Mouse (Mus musculus) left cerebral cortex, postnatal 25 days (tissue): Measurements from ENCODE around the gene Hist1h2ai. TPM values are rescaled to one million over a fixed set of nuclear protein-coding genes. Genes with fewer than 3 reads are reported as not detected.
"Not testable (repeated sequence)": the region's sequence is repeated elsewhere in the genome, so short reads cannot be mapped to it uniquely, and the experiment has no call there.

ENCODE experiments used
- DNase-seq, 2 experiments: peaks; one replicate each; pipeline ENCODE4 v3.0.0; 2022; ENCODE audit warnings: low spot score in 2 of 2, mixed read lengths in 1 of 2
- intact Hi-C: fragments of 180-260 bp; cut with DNase I; formaldehyde crosslinking; loops from one replicate; pipeline ENCODE4 v1.15.1; 2025
- total RNA-seq, 2 experiments: library from RNA; stranded (reverse); gene quantifications; 2 replicates each; pipeline ENCODE4 v1.2.3; 2021

The Hist1h2ai gene
- total RNA-seq, result 10 to 100 TPM; 19.5 to 32.4 TPM

GRCm38 (mm10) chr13:21715864-21716539 is at the start of gene Hist1h2ai, which contains the start of gene Hist1h2bl:
Hist1h2ai (plus strand) TSS chr13:21716422.
Hist1h2bl (minus strand) TSS chr13:21716143.
- DNase-seq, result peak; percentile 88 to 98
- intact Hi-C loops, result loop anchor here (2.0 to 10.0 kb wide), 8 partner anchors 35 to 1966 kb away; partner anchors contain the start of genes Hist1h1e, Hist1h2ac, Hist1h2ad and Hist1h2af

- intact Hi-C loops, result no loop called here
- no peak for DNase-seq
Measured at GRCm38 (mm10) chr13:21677305-21677704, 38.9 kb upstream of the Hist1h2ai start, which contains the start of gene Olfr1360. Olfr1360 (minus strand) TSS chr13:21677405.

- intact Hi-C loops, result no loop called here
- no peak for DNase-seq
Measured at GRCm38 (mm10) chr13:21697811-21698210, 18.4 kb upstream of the Hist1h2ai start, which contains the start of gene Olfr1359. Olfr1359 (plus strand) TSS chr13:21698111.

GRCm38 (mm10) chr13:21706669-21707068 is 9.6 kb upstream of the Hist1h2ai start:
- DNase-seq, result no peak
- intact Hi-C loops, result no loop called here

GRCm38 (mm10) chr13:21710031-21710711 is 6.1 kb upstream of the Hist1h2ai start:
- DNase-seq, result peak; percentile 91 to 93
- intact Hi-C loops, result loop anchor here (2.0 to 10.0 kb wide), 7 partner anchors 25 to 1737 kb away; partner anchors contain the start of gene Hist1h4j

GRCm38 (mm10) chr13:21710821-21711525 is 5.2 kb upstream of the Hist1h2ai start:
- intact Hi-C loops, result loop anchor here (2.0 to 10.0 kb wide), 7 partner anchors 24 to 1736 kb away; partner anchors contain the start of gene Hist1h4j
- DNase-seq, result peak; percentile 83 to 87

GRCm38 (mm10) chr13:21711698-21712097 is 4.5 kb upstream of the Hist1h2ai start:
- DNase-seq, result no peak
- intact Hi-C loops, result loop anchor here (2.0 to 10.0 kb wide), 7 partner anchors 23 to 1736 kb away; partner anchors contain the start of gene Hist1h4j

GRCm38 (mm10) chr13:21714725-21715124 is 1.5 kb upstream of the Hist1h2ai start:
- DNase-seq, result peak; percentile 78 to 83
- intact Hi-C loops, result loop anchor here (5.0 to 10.0 kb wide), 8 partner anchors 437 to 1968 kb away; partner anchors contain the start of genes Hist1h1e, Hist1h2ac, Hist1h2af and Hist1h2bc

DNA sequence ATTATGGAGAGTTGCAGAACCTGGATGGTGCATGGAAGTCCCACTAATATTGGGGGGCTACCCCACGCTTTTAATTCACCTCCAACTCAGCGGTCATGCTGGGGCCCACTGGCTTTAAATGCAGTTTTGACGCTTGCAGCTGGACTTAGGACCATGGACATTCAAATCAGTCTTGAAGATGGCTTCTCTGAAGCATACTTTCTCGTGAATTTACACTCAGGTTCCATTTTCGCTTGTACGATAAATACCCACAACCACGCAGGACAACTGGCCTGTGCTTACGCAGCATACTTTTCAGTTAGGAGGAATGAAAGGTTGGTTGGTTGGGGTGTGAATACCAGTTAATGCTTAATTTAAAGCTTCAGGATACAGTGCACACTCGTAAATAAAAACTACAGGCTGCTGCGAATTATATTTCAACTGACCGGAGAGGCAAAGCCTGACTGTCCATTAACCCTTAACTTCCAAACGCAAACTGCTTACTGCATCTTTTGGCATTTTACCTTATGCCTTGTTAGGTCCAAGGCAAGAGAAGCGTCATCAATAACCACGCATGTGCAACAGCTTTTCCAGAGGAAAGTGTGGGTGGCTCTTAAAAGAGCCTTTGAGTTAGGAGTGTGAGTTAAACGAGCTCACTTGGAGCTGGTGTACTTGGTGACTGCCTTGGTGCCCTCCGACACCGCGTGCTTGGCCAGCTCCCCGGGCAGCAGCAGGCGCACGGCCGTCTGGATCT is 925 bp upstream of the Hist1h2ai start:
- peak; percentile 37 to 59 for DNase-seq
- intact Hi-C loops, result loop anchor here (5.0 to 10.0 kb wide), 4 partner anchors 1590 to 1967 kb away; partner anchors contain the start of genes Hist1h1e, Hist1h2ac, Hist1h2af and Hist1h2bc

DNA sequence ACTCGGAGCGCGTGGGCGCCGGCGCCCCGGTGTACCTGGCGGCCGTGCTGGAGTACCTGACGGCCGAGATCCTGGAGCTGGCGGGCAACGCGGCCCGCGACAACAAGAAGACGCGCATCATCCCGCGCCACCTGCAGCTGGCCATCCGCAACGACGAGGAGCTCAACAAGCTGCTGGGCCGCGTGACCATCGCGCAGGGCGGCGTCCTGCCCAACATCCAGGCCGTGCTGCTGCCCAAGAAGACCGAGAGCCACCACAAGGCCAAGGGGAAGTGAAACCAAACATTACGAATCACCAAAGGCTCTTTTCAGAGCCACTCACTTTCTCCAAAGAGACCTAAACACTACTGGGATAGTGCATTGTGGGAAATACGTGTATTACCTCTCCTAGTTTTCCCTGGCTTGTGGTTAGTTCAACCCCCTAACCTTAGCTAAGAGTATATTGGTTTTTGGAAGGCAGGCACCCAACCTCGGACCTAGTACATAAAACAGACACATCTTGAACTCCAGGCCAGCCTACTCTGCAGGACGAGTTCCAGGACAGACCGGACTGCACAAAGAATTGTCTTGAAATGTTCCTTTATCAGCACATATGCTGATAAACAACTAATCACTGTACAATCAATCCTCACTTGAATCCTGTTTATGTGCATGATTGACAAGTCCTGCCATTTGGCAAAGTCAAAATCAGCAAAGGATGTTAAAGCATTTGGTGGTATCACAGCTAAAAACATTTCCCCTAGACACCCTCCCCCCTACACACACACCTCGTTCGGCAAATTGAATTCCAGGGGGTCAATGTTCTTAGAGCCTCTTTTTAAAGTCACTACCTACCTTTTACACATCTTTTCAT is 544 bp downstream of the Hist1h2ai start:
- intact Hi-C loops, result loop anchor here (2.0 to 10.0 kb wide), 8 partner anchors 34 to 1966 kb away; partner anchors contain the start of genes Hist1h1e, Hist1h2ac, Hist1h2ad and Hist1h2af
- peak; percentile 20 to 25 for DNase-seq

GRCm38 (mm10) chr13:21717397-21718357 is 1.5 kb downstream of the Hist1h2ai start, which contains the start of gene Hist1h3h:
Hist1h3h (plus strand) TSS chr13:21717659.
- peak; percentile 93 to 97 for DNase-seq
- intact Hi-C loops, result loop anchor here (2.0 to 10.0 kb wide), 8 partner anchors 33 to 1965 kb away; partner anchors contain the start of genes Hist1h1e, Hist1h2ac, Hist1h2ad and Hist1h2af

GRCm38 (mm10) chr13:21718381-21719080 is 2.3 kb downstream of the Hist1h2ai start:
- intact Hi-C loops, result loop anchor here (5.0 to 10.0 kb wide), 4 partner anchors 1586 to 1964 kb away; partner anchors contain the start of genes Hist1h1e, Hist1h2ac, Hist1h2af and Hist1h2bc
- no peak for DNase-seq

- DNase-seq, intact Hi-C loops: not testable (repeated sequence)
Measured at GRCm38 (mm10) chr13:21721107-21721756, 5.0 kb downstream of the Hist1h2ai start.

DNA sequence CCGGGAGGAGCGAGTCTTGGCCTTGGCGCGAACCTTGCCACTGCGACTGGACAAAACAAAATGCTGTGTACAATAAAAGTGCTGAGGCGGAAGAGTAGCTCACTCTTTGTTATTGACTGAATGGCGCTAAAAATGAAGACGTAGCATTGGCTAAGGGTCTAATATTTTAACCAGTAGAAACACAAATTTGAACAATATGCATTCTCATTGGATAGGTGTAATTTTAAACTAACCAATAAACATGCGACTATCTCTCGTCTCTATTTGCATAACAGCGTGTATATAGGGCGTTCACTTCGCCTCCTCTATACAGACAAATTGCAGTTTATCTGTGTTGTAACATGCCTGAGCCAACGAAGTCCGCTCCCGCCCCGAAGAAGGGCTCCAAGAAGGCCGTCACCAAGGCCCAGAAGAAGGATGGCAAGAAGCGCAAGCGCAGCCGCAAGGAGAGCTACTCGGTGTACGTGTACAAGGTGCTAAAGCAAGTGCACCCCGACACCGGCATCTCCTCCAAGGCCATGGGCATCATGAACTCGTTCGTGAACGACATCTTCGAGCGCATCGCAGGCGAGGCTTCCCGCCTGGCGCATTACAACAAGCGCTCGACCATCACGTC is 5.6 kb downstream of the Hist1h2ai start, which contains the start of gene Hist1h2bm:
Gene Hist1h2bm (plus strand): TSS at position 288 of the 616 bp plus-strand sequence.
- intact Hi-C loops, result not testable (repeated sequence)
- DNase-seq, result peak; percentile 77 to 91
